Mouse (Mus musculus): ENCODE data around the gene Zswim3. TPM values are rescaled to one million over a fixed set of nuclear protein-coding genes. Genes with fewer than 3 reads are reported as not detected.

Zswim3 gene
- polyA plus RNA-seq (2012; rRNA removed), result 2.2 and 2.4 TPM in 2 replicates

GRCm38 (mm10) chr2:164804533-164805331 lies at the start of gene Zswim3, which contains the start of gene Acot8:
Gene Zswim3, plus strand, starts transcription at chr2:164805098.
Gene Acot8, minus strand, starts transcription at chr2:164804882.

GRCm38 (mm10) chr2:164769258-164770037 lies 35.5 kb upstream of the Zswim3 start, which contains the start of gene Ube2c:
Gene Ube2c, plus strand, starts transcription at chr2:164769898.

DNA sequence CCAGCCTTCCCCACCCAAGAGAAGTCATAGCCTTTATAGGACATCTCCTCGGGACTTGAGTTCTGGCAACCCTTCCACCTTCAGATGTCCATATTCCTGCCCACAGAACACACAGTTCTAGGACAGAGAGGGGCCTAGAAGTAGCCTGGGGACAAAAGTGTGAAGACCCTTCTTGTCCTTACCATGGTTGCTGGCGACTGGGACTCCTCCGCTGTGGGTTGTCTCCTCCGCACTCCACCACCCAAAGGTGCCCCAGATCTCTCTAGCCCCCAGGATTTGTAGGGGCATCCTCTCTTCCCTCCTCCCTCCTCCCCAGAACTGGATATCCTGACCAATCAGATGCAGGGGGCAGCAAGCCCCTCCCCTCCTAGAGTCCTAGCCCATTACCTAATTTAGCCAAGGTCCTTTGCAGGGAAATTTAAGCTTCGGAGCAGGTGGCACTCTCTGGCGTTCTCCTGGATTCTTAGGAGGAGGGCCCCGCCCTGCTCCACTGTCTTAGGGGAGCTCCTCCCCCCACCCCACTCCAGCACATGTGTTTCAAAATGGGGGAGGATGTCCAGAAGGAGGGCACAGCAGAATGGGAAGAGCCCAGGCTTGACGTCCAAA lies 25.3 kb upstream of the Zswim3 start, which contains the start of gene Tnnc2:
Tnnc2 (minus strand) TSS at position 487 of the 606 bp plus-strand sequence.

DNA sequence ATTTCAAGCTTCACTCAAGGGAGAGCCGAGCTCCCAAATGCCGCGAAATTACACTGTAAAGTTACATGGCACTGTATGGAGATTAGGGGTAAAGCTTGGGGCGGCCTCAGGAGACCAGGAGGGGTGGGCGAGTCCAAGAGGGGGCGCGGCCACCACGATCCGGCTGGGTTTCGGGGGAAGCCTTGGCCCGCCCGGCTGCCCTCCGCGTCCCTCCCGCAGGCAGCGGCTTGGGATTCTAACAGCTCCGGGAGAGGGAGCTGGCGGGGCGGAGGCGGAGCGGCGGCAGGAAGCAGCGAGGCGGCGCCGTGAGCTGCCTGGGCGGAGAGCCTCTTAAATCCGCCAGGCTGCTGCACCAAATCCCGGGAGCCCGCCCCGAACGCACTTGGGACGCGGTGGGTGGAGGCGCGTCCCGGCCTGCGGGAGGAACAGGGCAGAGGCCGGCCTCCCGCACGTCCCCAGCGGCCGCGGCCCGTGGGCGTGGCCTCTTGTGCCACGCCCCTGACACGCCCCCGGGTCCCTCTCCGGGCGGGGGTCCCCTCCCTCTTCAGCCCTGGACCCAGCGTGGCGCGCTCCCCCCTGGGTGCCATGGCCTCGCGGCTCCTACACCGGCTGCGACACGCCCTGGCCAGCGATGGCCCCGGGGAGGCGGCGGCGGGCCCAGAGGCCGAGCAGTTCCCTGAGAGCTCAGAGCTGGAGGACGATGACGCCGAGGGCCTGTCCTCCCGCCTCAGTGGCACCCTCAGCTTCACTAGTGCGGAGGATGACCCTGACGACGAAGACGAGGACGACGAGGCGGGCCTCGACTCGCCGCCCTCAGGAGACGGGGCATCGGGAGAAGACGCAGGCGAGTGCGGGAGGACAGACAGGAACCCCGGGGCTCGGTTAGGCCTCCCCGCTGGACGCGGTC lies 19.2 kb upstream of the Zswim3 start, which contains the start of gene Snx21:
Snx21 (plus strand) TSS at position 343 of the 907 bp plus-strand sequence.

DNA sequence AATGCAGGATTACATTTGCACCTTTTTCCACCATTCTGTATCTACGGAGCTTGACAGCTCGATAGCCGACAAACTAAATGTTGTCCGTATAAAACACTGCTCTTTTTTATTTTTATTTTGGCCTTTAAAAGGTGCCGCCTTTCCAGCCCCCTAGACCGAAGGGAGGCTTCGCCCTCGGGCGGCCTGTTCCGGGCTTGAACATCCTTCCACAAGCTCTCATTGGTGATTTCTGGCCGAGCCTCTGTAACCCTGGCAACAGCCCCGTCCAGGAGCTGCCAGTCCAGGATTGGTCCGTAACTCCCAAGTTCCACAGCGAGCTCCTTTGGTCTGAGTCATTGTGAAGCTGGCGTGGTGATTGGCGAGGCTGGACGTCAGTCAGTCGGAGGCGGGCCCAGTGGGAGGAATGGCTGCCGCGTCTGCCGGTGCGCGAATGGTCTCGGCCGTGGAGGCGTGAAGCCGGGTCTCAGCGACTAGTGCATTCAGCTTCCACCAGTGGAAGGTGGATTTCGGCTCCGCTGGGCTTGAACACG lies 17.8 kb downstream of the Zswim3 start, which contains the start of gene Zswim1:
Zswim1 (plus strand) TSS at position 51 of the 530 bp plus-strand sequence.

GRCm38 (mm10) chr2:164828437-164828836 lies 23.5 kb downstream of the Zswim3 start, which contains the start of gene Spata25:
Gene Spata25, minus strand, starts transcription at chr2:164828537.

DNA sequence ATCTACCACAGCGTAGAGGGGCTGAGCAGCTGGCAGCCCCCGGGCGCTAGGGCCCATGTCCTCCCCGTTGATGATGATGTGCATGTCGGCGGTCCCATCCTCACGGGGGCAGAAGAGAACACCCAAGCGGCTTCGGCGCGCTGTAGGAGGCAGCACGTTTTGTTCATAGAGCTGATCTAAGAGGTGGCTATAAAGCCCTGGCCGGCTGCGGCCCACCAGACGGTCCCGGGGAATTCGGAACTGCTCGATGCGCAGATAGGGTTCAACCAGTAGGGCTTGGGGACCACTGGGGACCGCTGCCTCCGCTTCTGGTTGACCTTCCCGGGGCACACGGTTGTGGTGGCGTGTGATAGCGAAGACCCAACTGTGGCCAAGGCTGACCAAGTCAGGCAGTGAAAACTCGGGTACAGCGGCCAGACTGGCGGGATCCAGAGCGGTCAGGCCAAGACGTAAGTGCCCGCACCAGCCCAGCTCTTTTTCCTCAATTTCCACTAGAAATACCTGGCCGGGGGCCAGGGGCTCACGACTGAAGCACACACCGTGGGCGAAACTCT lies 27.9 kb downstream of the Zswim3 start, which contains the start of gene Ctsa:
Ctsa (plus strand) TSS at position 126 of the 554 bp plus-strand sequence.

GRCm38 (mm10) chr2:164833314-164833959 lies 28.5 kb downstream of the Zswim3 start, which contains the start of gene Neurl2:
Gene Neurl2, minus strand, starts transcription at chr2:164833456.

GRCm38 (mm10) chr2:164857101-164857821 lies 52.4 kb downstream of the Zswim3 start, which contains the start of gene Pltp:
Gene Pltp, minus strand, starts transcription at chr2:164857711.

Other genes starting within 250 kb of the Zswim3 start
- 0.70 and 1.2 TPM in 2 replicates for gene Wfdc2, start 242.7 kb upstream of the Zswim3 start, polyA plus RNA-seq (2012; rRNA removed)
- gene Spint3, start 231.6 kb upstream of the Zswim3 start, polyA plus RNA-seq (2012; rRNA removed), result not detected in 2 replicates
- gene Wfdc6a, start 219.7 kb upstream of the Zswim3 start, polyA plus RNA-seq (2012; rRNA removed), result 0.07 TPM in 1 of 2 replicates, not detected in the other
- gene Eppin, start 211.5 kb upstream of the Zswim3 start, polyA plus RNA-seq (2012; rRNA removed), result not detected in 2 replicates
- not detected in 2 replicates for gene Wfdc6b, start 191.6 kb upstream of the Zswim3 start, polyA plus RNA-seq (2012; rRNA removed)
- not detected in 2 replicates for gene Wfdc8, start 191.5 kb upstream of the Zswim3 start, polyA plus RNA-seq (2012; rRNA removed)
- gene Wfdc16, start 166.3 kb upstream of the Zswim3 start, polyA plus RNA-seq (2012; rRNA removed), result not detected in 2 replicates
- gene Wfdc10, start 149.1 kb upstream of the Zswim3 start, polyA plus RNA-seq (2012; rRNA removed), result not detected in 2 replicates
- not detected in 2 replicates for gene Wfdc9, start 148.5 kb upstream of the Zswim3 start, polyA plus RNA-seq (2012; rRNA removed)
- not detected in 2 replicates for gene Wfdc11, start 131.0 kb upstream of the Zswim3 start, polyA plus RNA-seq (2012; rRNA removed)
- not detected in 2 replicates for gene Wfdc13, start 120.0 kb upstream of the Zswim3 start, polyA plus RNA-seq (2012; rRNA removed)
- gene Spint4, start 106.6 kb upstream of the Zswim3 start, polyA plus RNA-seq (2012; rRNA removed), result not detected in 2 replicates
- gene Spint5, start 89.8 kb upstream of the Zswim3 start, polyA plus RNA-seq (2012; rRNA removed), result not detected in 2 replicates
- 1.6 and 1.7 TPM in 2 replicates for gene Wfdc3, start 59.2 kb upstream of the Zswim3 start, polyA plus RNA-seq (2012; rRNA removed)
- gene Dnttip1, start 59.1 kb upstream of the Zswim3 start, polyA plus RNA-seq (2012; rRNA removed), result 26.6 and 27.2 TPM in 2 replicates
- gene Ube2c, start 35.2 kb upstream of the Zswim3 start, polyA plus RNA-seq (2012; rRNA removed), result 386 and 491 TPM in 2 replicates
- 0.45 and 15.8 TPM in 2 replicates for gene Tnnc2, start 25.1 kb upstream of the Zswim3 start, polyA plus RNA-seq (2012; rRNA removed)
- gene Snx21, start 19.3 kb upstream of the Zswim3 start, polyA plus RNA-seq (2012; rRNA removed), result 2.3 and 2.4 TPM in 2 replicates
- gene Acot8, start 216 bp upstream of the Zswim3 start, polyA plus RNA-seq (2012; rRNA removed), result 19.0 and 20.4 TPM in 2 replicates
- gene Zswim1, start 17.6 kb downstream of the Zswim3 start, polyA plus RNA-seq (2012; rRNA removed), result 1.8 and 2.2 TPM in 2 replicates
- gene Spata25, start 23.4 kb downstream of the Zswim3 start, polyA plus RNA-seq (2012; rRNA removed), result 0.05 TPM in 1 of 2 replicates, not detected in the other
- gene Ctsa, start 27.8 kb downstream of the Zswim3 start, polyA plus RNA-seq (2012; rRNA removed), result 58.4 and 71.2 TPM in 2 replicates
- gene Neurl2, start 28.4 kb downstream of the Zswim3 start, polyA plus RNA-seq (2012; rRNA removed), result 0.88 and 0.89 TPM in 2 replicates
- 6.8 and 8.1 TPM in 2 replicates for gene Pltp, start 52.6 kb downstream of the Zswim3 start, polyA plus RNA-seq (2012; rRNA removed)
- 17.5 and 19.0 TPM in 2 replicates for gene Pcif1, start 74.2 kb downstream of the Zswim3 start, polyA plus RNA-seq (2012; rRNA removed)
- gene Zfp335, start 106.7 kb downstream of the Zswim3 start, polyA plus RNA-seq (2012; rRNA removed), result 7.7 and 8.5 TPM in 2 replicates
- gene Mmp9, start 135.7 kb downstream of the Zswim3 start, polyA plus RNA-seq (2012; rRNA removed), result 0.85 and 0.92 TPM in 2 replicates
- 0.36 and 0.44 TPM in 2 replicates for gene Slc12a5, start 155.7 kb downstream of the Zswim3 start, polyA plus RNA-seq (2012; rRNA removed)
- 12.6 and 13.9 TPM in 2 replicates for gene Ncoa5, start 229.8 kb downstream of the Zswim3 start, polyA plus RNA-seq (2012; rRNA removed)